Mouse (Mus musculus): Measurements from ENCODE around the gene Rfc2.

The Rfc2 gene

GRCm38 (mm10) chr5:134614296-134614695 is 33.1 kb downstream of the Rfc2 start:
- no peak for TF ChIP-seq GATA4 (IDR thresholded peaks at IDR 0.05; ENCODE audit: insufficient replicate concordance, low read length)

DNA sequence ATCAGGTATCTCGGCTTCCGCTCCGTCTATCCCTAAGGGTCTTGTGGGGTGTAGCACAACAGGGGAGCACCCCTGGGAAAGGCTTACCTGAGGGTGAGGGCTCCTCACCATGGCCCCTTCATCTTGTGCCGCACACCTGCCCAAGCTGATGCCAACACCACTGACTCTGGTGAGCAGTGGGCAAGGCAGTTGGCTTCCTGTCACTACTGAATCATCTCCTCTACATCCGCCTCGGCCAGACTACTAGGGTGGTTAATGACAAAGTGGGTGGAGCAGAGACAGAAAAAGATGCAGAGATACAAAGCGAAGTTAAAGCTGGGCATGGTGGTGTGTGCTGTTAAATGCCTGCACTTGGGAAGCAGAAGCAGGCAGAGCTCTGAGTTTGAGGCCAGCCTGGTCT is 33.6 kb downstream of the Rfc2 start, which contains the start of gene Lat2:
TSS of gene Lat2 (minus strand) at position 224 of the 400 bp plus-strand sequence.
- no peak for TF ChIP-seq GATA4 (IDR thresholded peaks at IDR 0.05; ENCODE audit: insufficient replicate concordance, low read length)

GRCm38 (mm10) chr5:134615380-134615779 is 34.2 kb downstream of the Rfc2 start:
- no peak for TF ChIP-seq GATA4 (IDR thresholded peaks at IDR 0.05; ENCODE audit: insufficient replicate concordance, low read length)

DNA sequence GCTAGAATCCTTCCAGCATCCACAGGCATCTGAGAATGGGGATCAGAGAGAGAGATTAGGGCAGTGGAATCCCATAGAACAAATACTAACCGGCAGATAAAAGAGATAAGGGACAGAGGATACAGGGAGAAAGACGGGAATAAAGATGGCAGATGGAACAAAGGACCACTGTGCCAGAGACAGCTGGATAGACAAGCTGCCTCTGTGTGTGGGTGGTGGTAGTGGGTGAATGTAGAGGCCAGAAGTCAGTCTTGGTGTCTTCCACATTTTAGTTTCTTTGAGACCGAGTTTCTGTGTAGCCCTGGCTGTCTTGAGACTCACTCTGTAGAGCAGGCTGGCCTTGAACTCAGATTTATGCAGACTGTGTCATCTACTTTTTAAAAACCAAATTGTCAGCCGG is 34.6 kb downstream of the Rfc2 start:
- TF ChIP-seq GATA4 (IDR thresholded peaks at IDR 0.05; ENCODE audit: insufficient replicate concordance, low read length), result no peak

- no peak for TF ChIP-seq GATA4 (IDR thresholded peaks at IDR 0.05; ENCODE audit: insufficient replicate concordance, low read length)
Observed at GRCm38 (mm10) chr5:134617071-134617470, 35.9 kb downstream of the Rfc2 start.

GRCm38 (mm10) chr5:134620457-134620856 is 39.3 kb downstream of the Rfc2 start:
- no peak for TF ChIP-seq GATA4 (IDR thresholded peaks at IDR 0.05; ENCODE audit: insufficient replicate concordance, low read length)

GRCm38 (mm10) chr5:134621099-134621640 is 40.0 kb downstream of the Rfc2 start:
- no peak for TF ChIP-seq GATA4 (IDR thresholded peaks at IDR 0.05; ENCODE audit: insufficient replicate concordance, low read length)

- TF ChIP-seq GATA4 (IDR thresholded peaks at IDR 0.05; ENCODE audit: insufficient replicate concordance, low read length), result no peak
Observed at GRCm38 (mm10) chr5:134622069-134622468, 40.9 kb downstream of the Rfc2 start.

- TF ChIP-seq GATA4 (IDR thresholded peaks at IDR 0.05; ENCODE audit: insufficient replicate concordance, low read length), result no peak
Observed at GRCm38 (mm10) chr5:134629508-134629907, 48.3 kb downstream of the Rfc2 start.

- TF ChIP-seq GATA4 (IDR thresholded peaks at IDR 0.05; ENCODE audit: insufficient replicate concordance, low read length), result no peak
Observed at GRCm38 (mm10) chr5:134630835-134631234, 49.7 kb downstream of the Rfc2 start.

DNA sequence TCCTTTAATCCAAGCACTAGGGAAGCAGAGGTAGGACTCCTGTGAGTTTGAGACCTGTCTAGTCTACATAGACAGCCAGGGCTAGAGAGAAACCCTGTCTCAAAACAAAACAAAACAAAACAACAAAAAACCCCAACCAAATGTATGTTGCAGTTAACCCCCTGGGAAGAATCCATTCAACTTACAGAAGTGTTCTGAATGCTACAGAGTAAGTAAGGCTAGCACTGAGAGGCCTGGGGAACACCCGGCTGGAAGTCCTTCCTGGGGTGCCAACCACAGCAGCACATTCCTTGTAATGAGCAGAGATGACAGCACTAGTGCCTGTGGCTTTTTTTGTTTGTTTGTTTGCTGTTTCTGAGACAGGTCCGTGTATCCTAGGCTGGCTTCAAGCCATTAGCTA is 51.7 kb downstream of the Rfc2 start:
- no peak for TF ChIP-seq GATA4 (IDR thresholded peaks at IDR 0.05; ENCODE audit: insufficient replicate concordance, low read length)

DNA sequence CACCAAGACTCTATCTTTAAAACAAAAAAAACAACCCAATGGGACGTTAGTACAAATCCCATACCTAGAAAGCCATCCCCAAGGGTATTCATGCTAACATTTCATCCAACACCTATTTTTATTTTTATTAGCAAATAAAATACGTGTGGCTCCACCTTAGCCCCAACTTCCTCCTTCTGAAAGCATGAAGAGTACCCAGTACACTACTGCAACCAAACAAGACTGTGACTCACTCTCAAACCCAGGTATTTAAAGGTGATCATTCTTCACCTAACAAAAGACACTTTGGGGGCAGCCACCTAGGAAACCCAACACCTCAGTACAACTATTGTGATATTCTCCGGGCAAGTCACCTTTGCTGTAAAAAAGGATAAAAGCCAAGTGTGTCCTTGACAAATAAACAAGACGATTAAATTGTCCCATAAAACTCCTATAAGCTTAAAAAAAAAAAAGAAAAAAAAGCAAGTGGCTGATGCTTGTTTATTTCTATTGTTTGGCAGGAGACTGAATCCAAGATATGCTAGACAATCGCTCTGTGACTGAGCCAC is 56.7 kb downstream of the Rfc2 start:
- no peak for TF ChIP-seq GATA4 (IDR thresholded peaks at IDR 0.05; ENCODE audit: insufficient replicate concordance, low read length)

GRCm38 (mm10) chr5:134638461-134639268 is 57.5 kb downstream of the Rfc2 start:
- TF ChIP-seq GATA4 (IDR thresholded peaks at IDR 0.05; ENCODE audit: insufficient replicate concordance, low read length), result no peak

DNA sequence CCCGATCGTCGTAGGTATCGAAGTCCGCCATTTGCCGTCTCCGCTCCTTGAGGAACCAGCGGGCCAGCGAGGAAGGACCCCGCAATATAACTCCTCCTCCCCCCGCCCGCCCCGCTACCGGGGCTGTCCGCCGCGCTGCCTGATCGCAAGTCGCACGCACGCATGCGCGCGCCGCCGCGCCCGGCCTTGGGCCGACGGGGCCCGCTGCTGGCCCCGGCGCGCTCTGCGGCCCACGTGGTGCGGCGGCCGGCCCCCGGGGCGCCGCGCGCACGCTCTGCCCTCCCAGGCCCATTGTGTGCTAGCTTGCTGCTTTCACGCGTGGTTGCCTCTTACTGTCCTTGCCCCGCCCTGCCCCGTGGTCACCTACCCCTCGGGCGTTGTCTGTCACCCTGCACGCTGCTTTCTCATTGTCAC is 58.1 kb downstream of the Rfc2 start, which contains the start of gene Eif4h:
TSS of gene Eif4h (minus strand) at position 222 of the 414 bp plus-strand sequence.
- TF ChIP-seq GATA4 (IDR thresholded peaks at IDR 0.05; ENCODE audit: insufficient replicate concordance, low read length), result no peak

DNA sequence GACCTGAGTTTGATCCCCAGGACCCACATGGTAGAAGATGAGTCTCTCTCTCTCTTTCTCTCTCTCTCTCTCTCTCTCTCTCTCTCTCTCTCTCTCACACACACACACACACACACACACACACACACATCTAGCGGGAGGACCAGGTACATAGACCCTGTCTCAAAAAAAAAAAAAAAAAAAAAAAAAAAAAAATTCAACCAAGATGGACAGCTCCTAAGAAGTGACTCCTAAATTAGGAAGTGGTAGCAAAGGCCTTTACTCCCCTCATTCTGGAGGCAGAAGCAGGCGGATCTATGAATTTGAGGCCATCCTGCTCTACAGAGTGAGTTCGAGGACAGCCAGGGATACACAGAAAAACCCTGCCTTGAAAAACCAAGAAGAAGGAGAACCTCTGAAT is 59.2 kb downstream of the Rfc2 start:
- no peak for TF ChIP-seq GATA4 (IDR thresholded peaks at IDR 0.05; ENCODE audit: insufficient replicate concordance, low read length)

- no peak for TF ChIP-seq GATA4 (IDR thresholded peaks at IDR 0.05; ENCODE audit: insufficient replicate concordance, low read length)
Observed at GRCm38 (mm10) chr5:134644121-134644520, 63.0 kb downstream of the Rfc2 start.
